Mouse (Mus musculus) erythroblast, adult 5-6 weeks (primary cell): ENCODE results near the gene RPS10-NUDT3. TPM values are rescaled to one million over a fixed set of nuclear protein-coding genes. Genes with fewer than 3 reads are reported as not detected.

Experiments
- ATAC-seq: replicated peaks from 2 replicates; pipeline ENCODE4 v1.8.0; 2016; ENCODE audit warnings: moderate number of reproducible peaks, mild to moderate bottlenecking, moderate TSS enrichment, inconsistent platforms; ENCODE audit not compliant: poor library complexity, low FRiP score, severe bottlenecking
- total RNA-seq, 2 experiments: library from RNA; stranded (forward) in 1 of 2; stranded (reverse) in 1 of 2; fragments of 150-400 nt in 1 of 2; fragments of 200-764, 138-1000 nt in 1 of 2; gene quantifications; 2 replicates each; pipeline versions ENCODE4 v1.2.3 to v1.2.4; 2015 to 2017; ENCODE audit warnings: low replicate concordance in 2 of 2

Gene RPS10-NUDT3
- total RNA-seq, 2 experiments from 2014 or later = not detected

DNA sequence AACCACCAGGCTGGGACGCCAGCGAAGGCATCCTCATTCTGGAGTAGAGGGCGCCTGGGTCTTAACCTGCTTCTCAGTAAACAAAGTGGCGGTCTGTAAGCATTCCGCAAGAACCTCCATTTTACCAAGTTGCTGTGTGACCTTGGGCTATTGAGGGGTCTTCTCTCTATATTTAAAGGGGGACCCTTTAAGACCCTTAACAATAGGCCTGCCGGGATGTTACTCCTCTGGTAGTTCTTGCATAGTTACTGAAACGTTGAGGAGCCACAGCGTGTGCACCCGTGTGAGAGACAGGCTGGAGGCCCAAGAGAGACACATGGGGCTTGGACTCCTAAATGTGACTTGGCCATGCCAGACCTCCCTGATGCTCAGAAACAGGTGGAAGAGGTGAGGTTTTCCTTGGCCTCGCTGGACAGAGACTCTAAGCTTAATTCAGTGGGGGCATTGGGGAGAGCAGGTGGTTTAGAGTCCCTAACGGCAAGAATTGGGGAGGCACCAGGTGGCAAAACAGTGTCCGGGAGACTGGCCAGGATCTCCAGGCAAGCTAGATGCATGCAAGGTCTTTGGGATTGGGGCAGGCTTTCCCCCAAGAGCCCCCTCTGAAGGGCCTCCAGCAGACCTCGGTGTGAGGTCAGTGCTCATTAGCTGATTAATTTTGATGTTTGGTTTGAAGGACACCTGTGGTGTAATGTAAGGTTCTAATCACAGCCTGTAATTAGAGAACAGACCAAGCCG lies 76.9 kb downstream of the RPS10-NUDT3 start:
- no peak for ATAC-seq

GRCm38 (mm10) chr17:27557181-27557926 lies 77.7 kb downstream of the RPS10-NUDT3 start:
- ATAC-seq = no peak

- ATAC-seq = peak; percentile 74
Measured at GRCm38 (mm10) chr17:27556315-27557011, 78.6 kb downstream of the RPS10-NUDT3 start, which contains the start of gene Hmga1. Gene Hmga1, plus strand, starts transcription at chr17:27556497.

DNA sequence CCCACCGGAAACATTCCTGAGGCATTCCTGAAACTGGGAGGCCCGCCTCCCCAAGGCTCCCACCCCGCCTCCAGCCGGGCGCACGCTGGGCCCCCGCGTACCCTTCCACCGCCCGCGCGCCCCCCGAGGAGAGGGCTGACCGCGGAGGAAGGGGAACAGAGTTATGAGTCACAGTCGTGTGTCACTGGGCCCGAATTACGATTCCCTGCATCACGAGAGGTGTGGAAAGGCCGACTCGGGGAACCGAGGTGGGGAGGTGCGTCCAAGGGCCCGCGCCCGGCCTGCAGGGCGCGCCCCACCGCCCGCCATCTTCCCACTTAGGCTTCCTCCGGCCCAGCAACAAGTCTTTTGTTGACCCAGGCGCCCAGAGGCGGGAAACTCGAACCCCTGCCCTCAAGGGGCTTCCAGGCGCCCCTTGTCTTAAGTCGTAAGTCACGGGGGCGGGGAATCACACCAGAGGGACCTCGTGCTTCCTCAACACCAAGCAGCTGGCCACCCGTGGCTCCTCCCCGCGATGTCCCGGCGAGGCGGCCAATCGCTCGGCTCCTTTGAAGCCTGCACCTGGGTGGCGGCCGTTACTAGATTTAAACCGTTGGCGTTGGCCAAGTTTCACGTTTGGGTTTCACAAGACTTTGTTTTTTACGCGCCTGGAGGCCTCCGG lies 79.4 kb downstream of the RPS10-NUDT3 start:
- ATAC-seq = peak; percentile 74

DNA sequence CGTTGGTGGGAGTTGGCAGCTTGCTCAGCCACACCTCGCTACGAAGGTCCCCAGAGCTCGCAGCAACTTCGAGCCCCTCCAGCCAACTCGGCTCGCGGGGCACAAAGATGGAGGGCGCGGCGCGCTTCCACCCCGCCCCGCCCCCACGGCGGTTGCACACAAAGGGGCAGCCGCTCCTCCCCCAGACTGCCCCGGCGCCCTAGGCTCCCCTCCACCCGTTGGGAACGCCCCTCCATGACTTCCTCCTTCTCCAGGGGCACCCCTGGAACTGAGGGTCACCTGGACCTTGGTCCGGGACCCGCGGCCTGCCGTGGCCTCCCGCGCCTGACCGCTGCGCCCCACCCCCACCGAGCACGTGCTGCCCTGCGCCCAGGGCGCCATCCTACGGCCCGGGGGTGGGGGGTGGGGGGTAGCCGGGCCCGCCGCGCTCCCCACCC lies 79.9 kb downstream of the RPS10-NUDT3 start:
- no peak for ATAC-seq

- ATAC-seq = no peak
Measured at GRCm38 (mm10) chr17:27554062-27554960, 80.7 kb downstream of the RPS10-NUDT3 start.

DNA sequence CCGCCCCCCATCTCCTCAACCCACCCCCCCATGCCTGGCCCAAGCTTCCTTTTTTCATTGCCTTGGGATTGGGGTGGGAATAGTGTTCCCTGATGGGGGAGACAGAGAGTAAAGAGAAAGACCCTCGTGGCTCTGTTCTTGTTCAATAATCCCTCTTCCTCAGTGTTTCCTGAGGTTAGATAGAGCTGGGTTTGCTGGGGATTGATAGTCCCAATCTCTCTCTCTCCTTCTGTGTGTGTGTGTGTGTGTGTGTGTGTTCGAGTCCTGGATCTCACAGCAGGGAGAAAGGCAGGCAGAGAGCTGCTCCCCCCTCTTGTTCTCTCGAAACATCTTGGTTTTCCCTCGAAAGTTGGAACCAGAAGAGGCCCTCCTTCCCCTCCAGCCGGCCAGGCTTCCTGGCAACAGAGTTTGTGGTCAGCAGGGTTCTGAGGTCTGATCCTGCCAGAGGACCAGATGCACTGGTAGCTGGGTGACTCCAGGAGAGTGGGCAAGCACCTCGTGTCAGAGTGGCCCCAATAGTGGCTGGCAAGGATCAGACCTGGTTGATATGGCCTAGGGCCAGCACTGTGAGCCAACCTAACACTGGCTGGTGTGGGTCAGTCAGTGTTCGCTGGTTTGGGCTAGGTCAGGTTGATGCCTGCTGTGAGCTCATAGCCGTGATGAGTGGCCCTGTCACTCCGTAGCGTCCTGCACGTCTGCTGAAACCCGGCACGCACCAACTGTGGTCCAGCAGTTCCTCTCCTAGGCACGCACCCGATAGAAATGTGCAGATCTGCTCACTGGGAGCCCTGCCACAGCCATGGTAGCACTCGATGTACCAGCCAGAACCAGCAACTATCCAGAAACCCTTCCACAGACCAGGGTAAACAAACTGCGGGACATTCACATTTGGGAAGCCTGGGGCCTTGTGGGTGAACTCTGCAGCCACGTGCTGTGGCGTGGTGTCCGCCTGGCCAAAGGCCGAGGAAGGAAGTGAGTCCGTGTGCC lies 82.5 kb downstream of the RPS10-NUDT3 start:
- ATAC-seq = no peak

GRCm38 (mm10) chr17:27551393-27551940 lies 83.6 kb downstream of the RPS10-NUDT3 start:
- no peak for ATAC-seq

DNA sequence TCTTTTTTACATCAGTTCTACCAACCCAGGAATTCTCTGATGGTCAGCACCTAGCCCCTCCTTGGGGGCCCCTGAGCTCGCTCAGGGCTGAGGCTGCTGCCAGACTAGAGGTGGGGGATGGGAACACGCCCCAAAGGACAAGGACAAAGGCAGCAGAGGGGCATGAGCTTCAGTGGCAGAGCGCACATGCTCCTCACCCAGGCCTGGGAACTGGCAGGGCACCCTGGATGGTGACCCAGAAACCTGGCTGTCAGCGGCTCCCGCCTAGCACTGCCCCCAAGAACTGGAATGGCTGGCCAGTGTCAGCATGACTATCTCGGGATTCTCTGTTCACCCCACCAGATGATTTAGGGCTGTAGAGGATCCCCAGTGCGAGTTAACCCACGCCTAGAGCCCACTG lies 85.8 kb downstream of the RPS10-NUDT3 start:
- ATAC-seq = no peak

GRCm38 (mm10) chr17:27547253-27547868 lies 87.7 kb downstream of the RPS10-NUDT3 start:
- ATAC-seq = 0 out of 2 replicates have a peak, but pooled peaks have one; percentile 34

DNA sequence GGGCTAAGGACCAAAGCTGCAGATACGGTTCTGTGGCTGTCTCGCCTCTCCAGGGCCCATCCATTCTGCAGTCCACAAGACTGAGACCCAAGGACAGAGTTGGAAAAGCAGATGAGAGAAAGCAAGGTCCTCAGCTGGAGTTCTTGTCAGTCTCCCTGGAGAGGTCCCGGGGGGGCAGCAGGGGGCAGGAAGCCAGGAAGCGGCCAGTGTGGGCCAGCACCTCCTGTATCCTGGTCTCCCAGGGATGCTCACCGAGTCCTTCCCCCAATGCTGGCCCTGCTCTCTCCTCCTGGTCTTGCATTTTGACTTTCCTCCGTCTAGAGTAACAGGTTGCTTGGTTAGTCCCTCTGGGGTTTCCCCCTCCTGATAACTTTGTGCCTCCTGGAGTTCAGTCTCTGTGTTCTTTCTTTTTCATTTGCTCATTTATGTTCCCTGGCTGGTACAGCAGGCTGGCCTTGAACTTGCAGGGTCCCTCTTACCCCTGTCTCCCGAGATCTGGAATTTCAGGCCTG lies 88.4 kb downstream of the RPS10-NUDT3 start:
- no peak for ATAC-seq

DNA sequence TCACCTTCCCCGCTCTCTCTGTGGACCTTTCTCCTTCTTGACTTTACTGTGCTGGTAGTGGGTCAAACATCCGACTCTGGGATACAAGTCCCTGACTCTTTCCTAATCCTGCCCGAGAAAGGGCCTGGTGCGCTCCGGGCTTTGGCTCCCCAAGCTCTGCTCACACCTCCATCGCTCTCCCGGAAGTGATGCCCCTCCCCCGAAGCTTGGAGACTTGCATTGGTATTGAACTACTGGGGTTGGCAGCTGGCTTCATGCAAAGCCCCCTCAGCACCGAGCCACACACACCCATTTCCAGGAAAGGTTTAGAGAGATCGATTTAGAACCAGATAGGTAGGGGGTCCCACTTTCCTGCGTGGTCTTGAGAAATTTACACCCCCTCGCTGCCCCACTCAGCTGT lies 89.0 kb downstream of the RPS10-NUDT3 start:
- no peak for ATAC-seq

- ATAC-seq = no peak
Measured at GRCm38 (mm10) chr17:27544551-27544950, 90.5 kb downstream of the RPS10-NUDT3 start.

- ATAC-seq = no peak
Measured at GRCm38 (mm10) chr17:27541984-27542383, 93.0 kb downstream of the RPS10-NUDT3 start.

DNA sequence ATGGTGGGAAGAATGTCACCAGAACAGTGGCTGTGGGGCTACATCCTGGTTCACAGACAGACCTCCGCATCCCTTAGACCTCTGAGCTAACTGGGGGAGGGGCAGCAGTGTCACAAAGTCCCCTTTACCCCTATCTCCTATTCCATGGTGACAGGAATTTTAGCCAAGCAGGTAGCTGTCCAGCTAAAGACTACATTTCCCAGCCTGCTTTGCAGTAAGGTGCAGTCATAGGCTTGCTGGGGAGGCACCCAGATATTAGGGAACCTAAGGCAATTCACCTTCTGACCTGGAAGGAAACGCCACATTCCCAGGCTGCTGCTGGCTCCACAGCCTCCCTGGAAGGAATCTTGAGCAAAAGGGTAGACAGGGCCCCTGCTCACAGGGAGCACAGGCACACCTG lies 93.8 kb downstream of the RPS10-NUDT3 start:
- no peak for ATAC-seq

GRCm38 (mm10) chr17:27534718-27535117 lies 100.3 kb downstream of the RPS10-NUDT3 start:
- ATAC-seq = peak; percentile 89

DNA sequence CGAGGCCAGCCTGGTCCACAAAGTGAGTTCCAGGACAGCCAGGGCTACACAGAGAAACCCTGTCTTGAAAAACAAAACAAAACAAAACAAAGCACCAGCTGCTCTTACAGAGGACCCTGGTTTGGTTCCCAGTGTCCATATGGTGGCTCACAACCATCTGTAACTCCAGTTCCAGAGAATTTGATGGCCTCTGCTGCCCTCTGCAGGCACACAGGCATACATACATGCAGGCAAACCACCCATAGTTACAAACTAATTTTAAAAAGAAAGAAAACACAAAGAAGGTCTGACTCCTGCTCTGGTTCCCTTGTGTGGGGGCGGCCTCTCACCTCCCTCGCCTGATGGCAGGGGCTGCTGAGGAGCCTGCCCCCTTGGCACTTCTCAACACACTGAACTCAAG lies 101.7 kb downstream of the RPS10-NUDT3 start:
- no peak for ATAC-seq
